Mouse (Mus musculus) stomach, embryonic 15.5 days (tissue): ENCODE results near the gene Zbtb20. TPM values are rescaled to one million over a fixed set of nuclear protein-coding genes. Genes with fewer than 3 reads are reported as not detected.

Experiments used
- ATAC-seq: fragments of 200-750 bp; cut with Nextera tagmentation; 2 replicates; pipeline ENCODE4 v1.8.0; 2017; ENCODE audit warnings: low read depth, moderate number of reproducible peaks, moderate TSS enrichment; ENCODE audit not compliant: insufficient read depth, low FRiP score
- H3K27ac ChIP-seq: fragments of 300-500 bp; sonication (generic); 2 replicates; pipeline ENCODE4 v1.5.1; 2015; ENCODE audit warnings: mild to moderate bottlenecking, inconsistent platforms
- H3K27me3 ChIP-seq: fragments of 300-500 bp; sonication (generic); replicated peaks from 2 replicates; pipeline ENCODE4 v1.6.1; 2015; ENCODE audit warnings: inconsistent platforms
- H3K36me3 ChIP-seq: fragments of 300-500 bp; sonication (generic); 2 replicates; pipeline ENCODE4 v1.6.1; 2015; ENCODE audit warnings: inconsistent platforms
- H3K4me1 ChIP-seq: fragments of 300-500 bp; sonication (generic); 2 replicates; pipeline ENCODE4 v1.6.1; 2015; ENCODE audit warnings: inconsistent platforms
- H3K4me2 ChIP-seq: fragments of 300-500 bp; sonication (generic); 2 replicates; pipeline ENCODE4 v1.6.1; 2015; ENCODE audit warnings: mild to moderate bottlenecking, inconsistent platforms
- H3K4me3 ChIP-seq: fragments of 300-500 bp; sonication (generic); replicated peaks from 2 replicates; pipeline ENCODE4 v1.5.1; 2015; ENCODE audit warnings: inconsistent platforms
- H3K9ac ChIP-seq: fragments of 300-500 bp; sonication (generic); 2 replicates; pipeline ENCODE4 v1.6.1; 2015; ENCODE audit warnings: inconsistent platforms
- H3K9me3 ChIP-seq: fragments of 300-500 bp; sonication (generic); 2 replicates; pipeline ENCODE4 v1.6.1; 2016; ENCODE audit warnings: inconsistent platforms
- WGBS: fragments of 180-500 bp; shearing (Covaris S2); methylation state at CpG from one replicate; pipeline ENCODE4 v1.1.7; 2015; 5-methylcytosine and 5-hydroxymethylcytosine counted together
- polyA plus RNA-seq: library from polyadenylated mRNA; unstranded; fragments of >200 nt; fragmentation: Nextera tagmentation; extraction: Ambion mirVana; gene quantifications from 2 replicates; pipeline ENCODE4 v1.2.1, GENCODE M21; 2015

Gene Zbtb20
- polyA plus RNA-seq, 1 experiment from 2014 or later: 23.4 TPM

DNA sequence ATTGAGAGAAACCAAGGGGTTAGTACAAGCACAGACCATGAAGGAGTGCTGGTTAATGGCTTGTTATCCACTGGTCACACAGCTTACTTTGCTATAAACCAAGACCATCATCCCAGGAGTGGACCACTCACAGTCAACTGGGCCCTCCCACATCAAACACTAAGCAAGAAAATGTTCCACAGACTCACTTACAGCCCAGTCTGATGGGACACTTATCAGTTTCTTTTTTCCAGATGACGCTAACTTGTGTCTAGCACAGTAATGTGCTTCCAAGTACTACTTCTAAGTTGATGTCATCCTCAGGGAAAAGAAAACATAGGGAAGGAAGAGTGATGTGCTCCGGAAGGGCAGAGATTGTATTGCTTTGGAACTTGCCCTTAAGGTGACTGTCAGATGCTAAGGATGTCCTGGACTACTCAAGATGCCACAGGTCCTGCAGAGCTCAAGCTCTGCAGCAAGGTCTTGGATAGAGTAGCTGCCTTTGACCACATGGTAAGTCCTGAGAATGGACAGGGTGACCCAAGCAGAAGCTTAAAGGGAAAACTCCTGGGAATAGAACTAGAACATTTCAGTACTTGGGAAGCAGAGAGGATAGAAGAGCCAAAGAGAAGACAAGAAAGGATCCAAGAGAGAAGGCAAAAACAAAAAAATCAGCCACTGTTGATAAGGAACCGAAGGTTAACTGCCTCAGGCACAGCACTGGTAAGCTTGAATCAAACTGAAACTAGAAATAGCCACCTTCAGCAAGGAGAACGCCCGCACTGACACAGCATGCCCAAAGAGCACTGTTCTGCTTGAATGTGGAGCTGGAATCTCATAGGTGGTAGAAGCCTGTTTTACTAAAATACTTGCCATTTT is 556.1 kb downstream of the Zbtb20 start:
- Histone ChIP-seq H3K9me3 (no peaks in the 10 kb centered on the region), H3K4me3 (no peak overlapping the region), H3K4me2 (no peak overlapping the region), H3K36me3 (no peaks in the 10 kb centered on the region), H3K4me1 (no peaks in the 10 kb centered on the region), H3K9ac (no peak overlapping the region), H3K27ac (no peak overlapping the region), H3K27me3 (no peaks in the 10 kb centered on the region)
- WGBS: 85% methylated on average over 5 of the region's 5 CpGs
- ATAC-seq: no peak

DNA sequence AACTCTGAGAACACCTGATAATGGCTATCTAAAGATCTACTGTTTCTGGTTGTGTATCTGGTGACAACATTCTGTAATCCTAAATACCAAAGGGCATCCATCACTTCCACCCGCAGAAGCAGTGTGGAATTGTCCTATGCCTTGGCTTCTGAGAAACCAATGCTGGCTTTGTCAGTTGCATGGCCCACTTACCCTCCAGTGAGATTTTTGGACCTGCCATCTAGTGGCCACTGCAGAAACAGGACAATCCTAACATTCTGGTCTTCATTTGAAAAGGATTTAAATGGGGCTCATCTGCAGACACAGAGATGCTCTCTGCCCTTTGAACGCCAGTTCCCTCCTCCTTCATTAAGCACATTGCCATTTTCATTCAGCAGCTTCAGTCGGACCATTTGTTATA is 559.3 kb downstream of the Zbtb20 start:
- ATAC-seq: no peak
- Histone ChIP-seq H3K27me3 (no peaks in the 10 kb centered on the region), H3K27ac (no peak overlapping the region), H3K9me3 (no peaks in the 10 kb centered on the region), H3K9ac (no peak overlapping the region), H3K4me2 (no peak overlapping the region), H3K4me3 (no peak overlapping the region), H3K36me3 (no peaks in the 10 kb centered on the region), H3K4me1 (no peaks in the 10 kb centered on the region)
- WGBS: 58% methylated on average over 3 of the region's 3 CpGs

DNA sequence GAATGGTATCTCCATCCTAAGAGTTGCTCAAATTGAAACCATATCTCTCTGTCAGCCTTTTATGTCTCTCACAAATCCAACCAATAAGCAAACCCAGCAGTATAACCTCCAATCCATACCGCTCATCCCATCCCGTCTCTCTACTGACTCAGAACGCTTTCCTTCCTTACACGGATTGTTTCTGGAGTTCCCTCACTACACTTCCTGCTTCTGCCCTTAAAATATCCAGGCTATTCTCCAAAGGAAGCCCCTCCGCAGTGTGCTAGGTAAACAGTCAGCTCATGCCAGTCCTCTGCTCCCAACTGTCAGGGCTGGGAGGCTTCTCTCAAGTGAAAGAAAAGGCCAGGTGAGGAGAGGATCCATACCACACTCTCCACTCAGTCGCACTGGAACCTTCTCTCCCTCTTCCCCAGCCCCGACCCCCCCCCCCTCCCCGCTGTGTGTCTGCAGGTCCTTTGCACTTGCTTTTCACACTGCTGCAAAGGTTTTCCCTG is 563.2 kb downstream of the Zbtb20 start:
- ATAC-seq: no peak
- Histone ChIP-seq H3K4me2 (no peak overlapping the region), H3K4me3 (no peak overlapping the region), H3K27ac (no peak overlapping the region), H3K4me1 (no peaks in the 10 kb centered on the region), H3K9me3 (no peaks in the 10 kb centered on the region), H3K36me3 (no peaks in the 10 kb centered on the region), H3K9ac (no peak overlapping the region), H3K27me3 (no peaks in the 10 kb centered on the region)
- 64% methylated on average over 8 of the region's 8 CpGs for WGBS

DNA sequence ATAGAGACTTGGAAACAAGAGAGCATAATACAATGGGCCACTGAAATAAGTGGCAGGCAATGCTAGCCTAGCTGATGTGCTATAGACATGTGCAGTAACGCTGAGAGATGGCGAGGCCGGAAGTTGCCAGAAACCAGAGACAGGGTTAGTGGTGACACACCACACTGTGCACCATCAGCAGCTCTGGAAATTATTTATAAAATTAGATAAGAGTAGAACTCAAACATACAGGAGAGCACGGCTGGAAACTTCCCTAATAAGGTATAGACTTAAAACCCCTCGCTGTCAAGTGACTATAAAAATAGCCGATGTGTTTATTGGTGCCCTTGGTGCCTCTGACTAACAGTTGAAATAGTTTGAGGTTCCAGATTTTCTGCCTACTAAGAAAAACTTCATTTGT is 565.7 kb downstream of the Zbtb20 start:
- no peak for ATAC-seq
- H3K4me1 ChIP-seq: no peaks in the 10 kb centered on the region
- no peaks in the 10 kb centered on the region for H3K36me3 ChIP-seq
- H3K27ac ChIP-seq: no peak overlapping the region
- H3K27me3 ChIP-seq: no peaks in the 10 kb centered on the region
- H3K4me3 ChIP-seq: no peak overlapping the region
- no peaks in the 10 kb centered on the region for H3K9me3 ChIP-seq
- H3K4me2 ChIP-seq: no peak overlapping the region
- WGBS: 70% methylated on average over 6 of the region's 6 CpGs
- H3K9ac ChIP-seq: no peak overlapping the region

DNA sequence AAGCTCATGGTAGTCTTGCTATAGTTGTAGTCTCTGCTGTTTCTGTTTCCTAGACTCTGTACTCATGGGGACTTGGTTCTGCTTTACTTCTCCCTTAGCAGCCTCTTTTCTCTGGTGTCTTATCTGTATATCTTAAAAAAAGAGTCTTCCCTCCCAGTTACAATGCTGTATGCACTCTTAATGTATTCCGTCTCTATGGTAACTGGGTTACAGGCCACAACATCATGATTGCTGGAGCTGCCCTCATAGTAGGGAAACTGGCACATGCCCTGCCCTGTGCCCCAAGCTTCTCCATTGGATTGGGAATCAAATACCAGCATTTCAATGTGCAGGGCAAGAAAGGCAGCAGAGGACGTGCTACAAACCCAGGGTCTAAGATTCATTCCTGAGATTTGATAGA is 567.4 kb downstream of the Zbtb20 start:
- no peak for ATAC-seq
- WGBS: 87% methylated on average over 2 of the region's 2 CpGs
- no peaks in the 10 kb centered on the region for H3K36me3 ChIP-seq

DNA sequence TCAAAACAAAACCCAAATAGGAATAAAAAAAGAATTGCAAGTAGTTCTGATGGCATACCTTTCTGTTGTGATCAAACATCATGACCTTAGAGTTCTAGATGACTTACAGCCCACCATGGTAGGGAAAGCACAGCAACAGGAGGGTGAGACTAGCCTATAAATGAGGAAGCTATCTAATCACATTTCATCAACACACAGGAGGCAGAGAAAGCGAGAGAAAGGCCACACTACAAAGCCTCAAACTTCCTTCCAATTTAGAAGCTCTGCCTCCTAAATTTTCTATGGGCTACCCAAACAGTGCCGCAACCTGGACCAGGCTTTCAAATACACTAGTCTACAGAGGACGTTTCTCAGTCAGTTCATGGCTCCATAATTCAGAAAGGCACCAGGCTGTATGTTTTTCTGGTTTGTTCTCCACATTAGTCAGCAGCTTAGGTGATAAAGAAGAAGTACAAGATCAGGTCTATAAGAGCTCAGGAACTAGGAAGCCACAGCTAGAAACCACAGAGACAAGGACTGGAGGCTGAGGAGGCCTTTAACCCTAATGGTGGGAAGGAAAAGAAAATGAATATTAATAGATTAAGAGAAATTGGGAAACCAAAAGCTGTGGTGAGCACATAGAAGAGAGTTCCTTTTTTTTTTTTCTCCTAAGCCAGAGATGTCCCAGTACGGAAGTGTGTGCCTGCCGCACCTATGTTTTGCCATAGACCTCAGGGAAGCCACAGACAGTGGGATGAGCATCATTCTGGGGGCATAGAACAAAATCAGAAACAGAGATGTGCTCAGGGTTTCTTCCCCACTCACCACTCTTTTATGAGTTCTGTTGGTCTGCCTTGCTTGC is 572.7 kb downstream of the Zbtb20 start:
- Histone ChIP-seq H3K4me2 (no peak overlapping the region), H3K27ac (no peak overlapping the region), H3K27me3 (no peaks in the 10 kb centered on the region), H3K9ac (no peak overlapping the region), H3K4me1 (no peaks in the 10 kb centered on the region), H3K36me3 (no peaks in the 10 kb centered on the region), H3K9me3 (no peaks in the 10 kb centered on the region), H3K4me3 (no peak overlapping the region)
- ATAC-seq: no peak
- WGBS: 87% methylated on average over 5 of the region's 5 CpGs

More for the DNA sequence above, 567.4 kb downstream of the Zbtb20 start:
- H3K27ac ChIP-seq: no peak overlapping the region
- no peak overlapping the region for H3K4me2 ChIP-seq
- no peaks in the 10 kb centered on the region for H3K27me3 ChIP-seq
- H3K4me1 ChIP-seq: no peaks in the 10 kb centered on the region
- no peak overlapping the region for H3K9ac ChIP-seq
- no peaks in the 10 kb centered on the region for H3K9me3 ChIP-seq
- H3K4me3 ChIP-seq: no peak overlapping the region

DNA sequence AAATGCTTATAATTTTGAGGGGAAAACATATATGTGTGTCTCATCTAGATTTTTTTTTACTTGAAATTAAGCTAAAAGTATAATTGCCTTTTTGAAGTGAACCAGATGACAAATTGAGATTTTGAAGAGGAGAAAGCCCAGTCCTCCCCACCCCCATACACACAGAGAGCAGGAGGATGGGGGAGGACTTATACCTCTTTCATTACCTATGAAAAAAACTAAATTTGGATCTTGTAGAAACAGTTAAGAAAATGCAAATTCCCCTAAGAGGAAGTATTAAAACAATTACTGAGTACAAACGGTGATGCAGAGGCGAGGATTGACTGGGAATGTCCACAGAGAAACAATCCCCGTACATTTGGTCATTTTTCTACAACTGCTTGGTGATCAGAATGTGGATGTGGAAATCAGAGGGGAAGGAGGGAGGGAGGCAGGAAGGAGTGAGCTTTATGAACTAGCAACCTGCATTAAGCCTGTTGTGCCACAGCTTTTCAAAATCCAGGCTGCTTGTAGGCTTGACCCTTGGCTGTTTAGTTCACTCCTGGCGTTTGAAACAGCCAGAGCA is 578.8 kb downstream of the Zbtb20 start:
- Histone ChIP-seq H3K4me3 (no peak overlapping the region), H3K27ac (no peak overlapping the region), H3K4me2 (no peak overlapping the region), H3K9me3 (no peaks in the 10 kb centered on the region), H3K9ac (no peak overlapping the region), H3K36me3 (no peaks in the 10 kb centered on the region), H3K4me1 (no peaks in the 10 kb centered on the region), H3K27me3 (no peaks in the 10 kb centered on the region)
- no peak for ATAC-seq
- WGBS: 56% methylated on average over 4 of the region's 4 CpGs

DNA sequence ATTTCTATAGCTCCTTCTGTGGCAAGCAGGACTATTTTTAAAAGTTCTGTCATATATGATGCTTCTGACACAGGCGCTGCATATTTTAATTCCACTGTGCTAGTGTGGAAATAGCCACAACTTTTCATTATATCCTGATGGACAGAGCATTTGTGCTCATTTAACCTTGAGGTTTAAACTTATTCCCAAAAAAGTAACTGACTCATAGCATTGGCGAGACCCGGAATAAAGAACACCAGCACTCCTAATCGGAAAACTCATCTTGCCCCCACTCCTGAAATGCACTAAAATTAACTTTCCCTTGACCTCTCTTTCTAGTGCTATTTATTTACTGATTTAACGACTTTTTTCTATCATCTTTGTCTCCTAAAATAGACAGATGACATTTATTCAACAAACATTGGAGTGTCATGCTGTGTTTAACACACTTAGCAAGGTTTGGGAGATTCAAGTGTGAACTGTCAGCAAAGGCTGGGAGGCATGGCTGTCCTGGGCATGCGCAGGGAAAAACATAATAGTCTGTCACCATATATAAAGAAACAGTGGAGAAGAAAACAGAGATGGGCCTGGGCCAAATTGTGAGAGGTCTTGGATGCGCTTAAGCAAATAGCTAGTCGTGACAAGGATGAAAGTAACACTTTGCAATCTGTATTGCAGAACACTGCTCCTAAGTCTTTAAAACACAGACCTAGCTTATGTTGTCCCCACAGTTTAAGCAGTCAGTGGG is 580.9 kb downstream of the Zbtb20 start:
- H3K4me1 ChIP-seq: no peaks in the 10 kb centered on the region
- no peaks in the 10 kb centered on the region for H3K9me3 ChIP-seq
- H3K27me3 ChIP-seq: no peaks in the 10 kb centered on the region
- WGBS: 71% methylated on average over 8 of the region's 8 CpGs
- H3K4me2 ChIP-seq: no peak overlapping the region
- H3K4me3 ChIP-seq: no peak overlapping the region
- H3K9ac ChIP-seq: no peak overlapping the region
- no peaks in the 10 kb centered on the region for H3K36me3 ChIP-seq
- ATAC-seq: no peak
- no peak overlapping the region for H3K27ac ChIP-seq

DNA sequence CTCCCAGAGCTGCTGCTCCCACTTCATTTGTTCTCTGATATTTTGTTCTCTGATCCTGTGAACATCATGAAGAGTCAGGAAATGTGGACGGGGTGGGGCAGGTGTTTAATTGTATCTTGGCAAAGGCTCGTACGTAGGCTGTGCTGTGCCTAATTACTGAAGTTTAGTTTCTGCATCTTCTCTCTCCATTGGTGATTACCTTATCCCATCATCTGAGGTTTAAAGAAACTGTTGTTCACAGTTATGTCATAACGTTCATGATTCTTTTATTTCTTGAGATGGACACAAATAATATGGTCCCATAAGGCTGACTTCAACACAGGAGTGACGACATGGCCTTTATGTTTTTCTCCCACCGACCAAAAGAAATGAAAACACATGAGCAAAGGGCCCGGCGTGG is 582.1 kb downstream of the Zbtb20 start:
- H3K4me3 ChIP-seq: no peak overlapping the region
- no peaks in the 10 kb centered on the region for H3K4me1 ChIP-seq
- H3K27me3 ChIP-seq: no peaks in the 10 kb centered on the region
- H3K36me3 ChIP-seq: no peaks in the 10 kb centered on the region
- H3K4me2 ChIP-seq: no peak overlapping the region
- no peak overlapping the region for H3K27ac ChIP-seq
- H3K9me3 ChIP-seq: no peaks in the 10 kb centered on the region
- 84% methylated on average over 8 of the region's 8 CpGs for WGBS
- no peak for ATAC-seq
- no peak overlapping the region for H3K9ac ChIP-seq

DNA sequence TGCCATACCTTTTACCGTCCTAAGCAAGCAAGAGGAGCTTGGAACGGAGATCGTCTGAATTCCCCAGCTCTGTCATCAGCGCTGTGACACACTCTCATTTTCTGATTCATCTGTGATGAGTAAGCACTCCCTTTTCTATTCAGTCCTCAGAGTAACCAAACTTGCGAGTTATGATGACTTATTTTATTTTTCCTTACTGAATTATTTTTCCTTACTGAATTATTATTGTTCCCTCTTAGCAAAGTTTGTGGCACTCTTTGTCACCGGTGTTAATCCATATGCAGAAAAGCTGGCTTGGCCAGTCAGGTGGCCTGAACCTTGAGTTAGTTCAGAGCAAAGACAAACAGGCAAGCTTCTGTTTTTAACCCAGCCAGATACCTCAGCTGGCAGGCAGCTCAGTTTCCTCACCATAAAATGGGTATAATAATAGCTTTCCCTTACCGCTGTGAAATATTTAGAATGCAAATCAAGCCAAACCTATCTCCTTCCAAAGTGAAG is 583.1 kb downstream of the Zbtb20 start:
- Histone ChIP-seq H3K4me1 (peaks cover 2% of the 10 kb centered on the region; the same call in 1 of the 2 replicates), H3K9ac (no peak overlapping the region), H3K4me2 (no peak overlapping the region), H3K9me3 (no peaks in the 10 kb centered on the region), H3K27me3 (no peaks in the 10 kb centered on the region), H3K36me3 (no peaks in the 10 kb centered on the region), H3K27ac (no peak overlapping the region), H3K4me3 (no peak overlapping the region)
- WGBS: 65% methylated on average over 7 of the region's 7 CpGs
- ATAC-seq: no peak

DNA sequence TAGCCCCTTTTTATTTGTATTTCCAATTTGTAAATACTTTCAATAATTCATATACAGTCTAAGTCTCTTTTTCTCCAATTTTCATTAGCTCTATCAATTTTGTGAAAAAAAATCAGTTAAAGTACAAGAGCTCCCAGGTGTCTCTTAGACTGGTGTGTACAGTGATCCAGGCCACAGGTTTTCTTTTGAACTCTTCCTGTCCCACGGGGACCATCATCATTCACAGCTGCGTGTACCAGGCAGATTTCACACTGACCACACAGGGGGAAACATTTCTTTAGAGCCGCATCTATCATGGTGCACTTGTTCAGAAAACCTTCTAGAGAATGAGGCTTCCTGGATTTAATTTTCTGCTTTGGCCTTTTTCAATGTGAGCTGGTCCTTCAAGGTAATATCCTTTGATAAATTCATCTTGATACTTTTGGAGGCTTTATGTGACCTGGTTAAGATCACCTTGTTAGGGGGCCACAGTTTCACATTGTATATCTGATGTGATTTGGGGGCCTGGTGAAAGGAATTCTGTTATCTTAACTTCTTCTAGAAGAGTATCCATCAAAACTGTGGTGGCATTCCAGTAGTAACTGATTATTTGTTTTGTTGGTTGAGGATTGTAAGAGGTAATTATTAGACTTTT is 586.2 kb downstream of the Zbtb20 start:
- H3K36me3 ChIP-seq: no peaks in the 10 kb centered on the region
- H3K9ac ChIP-seq: no peak overlapping the region
- peaks cover 11% of the 10 kb centered on the region; the same call in 1 of the 2 replicates for H3K4me1 ChIP-seq
- H3K4me3 ChIP-seq: no peak overlapping the region
- H3K27me3 ChIP-seq: no peaks in the 10 kb centered on the region
- H3K27ac ChIP-seq: no peak overlapping the region
- H3K9me3 ChIP-seq: no peaks in the 10 kb centered on the region
- 85% methylated on average over 3 of the region's 3 CpGs for WGBS
- no peak for ATAC-seq
- H3K4me2 ChIP-seq: no peak overlapping the region
